Comparison of ENCODE assay signal across 8 mouse cellular contexts in genomic region chr12:84416834-84417604, GRCm38 (mm10). TPM values are rescaled to one million over a fixed set of nuclear protein-coding genes. Genes with fewer than 3 reads are reported as not detected.
DNase-seq lines count a peak whose midpoint lies in the region; ATAC-seq and TF ChIP-seq lines count a peak whose summit lies in the region.

Gene Rnf113a2 (plus strand): TSS chr12:84417196.

- H3K36me3 ChIP-seq in forebrain, postnatal 0 days (ENCODE audit: insufficient read depth): no peaks in the 10 kb centered on the region
- no peaks in the 10 kb centered on the region for H3K36me3 ChIP-seq in lung, embryonic 14.5 days (ENCODE audit: insufficient read depth)

- peak; percentile 93 for DNase-seq in ES-CJ7 (ENCODE audit: low read depth, low spot score)
- peak; percentile 84 to 85 for DNase-seq in cerebellum, adult 2 months
- DNase-seq in forebrain, postnatal 0 days: peak; percentile 97
- peak; percentile 84 for DNase-seq in heart, postnatal 4 days
- DNase-seq in layer of hippocampus, adult 8-10 months (ENCODE audit: low spot score in 2 of 2): peak; percentile 77 to 80
- peak; percentile 94 for DNase-seq in lung, embryonic 14.5 days
- peak; percentile 89 for DNase-seq in testis, postnatal 14 days (ENCODE audit: low spot score)

- peak within 1 kb of the TSS; percentile 78 for H3K4me2 ChIP-seq in forebrain, postnatal 0 days (ENCODE audit: low read depth)
- H3K4me2 ChIP-seq in lung, embryonic 14.5 days: peak within 1 kb of the TSS; percentile 85

- peak; percentile 99 for ATAC-seq in forebrain, postnatal 0 days
- ATAC-seq in lung, embryonic 14.5 days (ENCODE audit: insufficient read depth): peak; percentile 92
- ATAC-seq in neutrophil, adult 5-6 weeks (ENCODE audit: extremely low read depth, insufficient number of reproducible peaks, low FRiP score, poor library complexity, severe bottlenecking): peak; percentile 97

- H3K9ac ChIP-seq in forebrain, postnatal 0 days: peak within 1 kb of the TSS; percentile 63
- peak within 1 kb of the TSS; percentile 70 for H3K9ac ChIP-seq in lung, embryonic 14.5 days

- no peak for TF ChIP-seq CTCF in cerebellum, adult 2 months (IDR thresholded peaks at IDR 0.05; ENCODE audit: borderline replicate concordance, insufficient read depth, low read depth, low read length)
- TF ChIP-seq CTCF in forebrain, postnatal 0 days (IDR thresholded peaks at IDR 0.05; ENCODE audit: low read depth): no peak
- no peak for TF ChIP-seq CTCF in lung, embryonic 14.5 days (IDR thresholded peaks at IDR 0.05; ENCODE audit: low read depth)

- H3K9me3 ChIP-seq in forebrain, postnatal 0 days (ENCODE audit: low read length): no peaks in the 10 kb centered on the region
- H3K9me3 ChIP-seq in lung, embryonic 14.5 days (ENCODE audit: low read depth, low read length): peaks cover 5% of the 10 kb centered on the region; the same call in 1 of the 2 replicates

- H3K4me1 ChIP-seq in cerebellum, adult 2 months (ENCODE audit: control insufficient read depth, insufficient read depth, low read length): no peaks in the 10 kb centered on the region
- peaks cover 6% of the 10 kb centered on the region; the same call in 1 of the 2 replicates for H3K4me1 ChIP-seq in forebrain, postnatal 0 days (ENCODE audit: insufficient read depth)
- no peaks in the 10 kb centered on the region for H3K4me1 ChIP-seq in lung, embryonic 14.5 days (ENCODE audit: insufficient read depth)

- TF ChIP-seq POLR2A in cerebellum, adult 2 months (IDR thresholded peaks at IDR 0.05; ENCODE audit: borderline replicate concordance, insufficient read depth, low read length): peak; percentile 89

- peak within 1 kb of the TSS; percentile 37; the same call in 1 of the 2 replicates for H3K27ac ChIP-seq in cerebellum, adult 2 months (ENCODE audit: insufficient read depth, low read length)
- H3K27ac ChIP-seq in forebrain, postnatal 0 days (ENCODE audit: low read depth, low read length): peak within 1 kb of the TSS; percentile 80
- peak within 1 kb of the TSS; percentile 65; the same call in 1 of the 2 replicates for H3K27ac ChIP-seq in lung, embryonic 14.5 days (ENCODE audit: low read depth)

- 3% methylated on average over 50 of the region's 50 CpGs for WGBS in cerebellum, adult 2 months
- WGBS in forebrain, postnatal 0 days: 3% methylated on average over 50 of the region's 50 CpGs
- 3% methylated on average over 50 of the region's 50 CpGs for WGBS in lung, embryonic 14.5 days

- peak within 1 kb of the TSS; percentile 78 for H3K4me3 ChIP-seq in cerebellum, adult 2 months (replicated peaks; ENCODE audit: insufficient read depth, low read depth, low read length)
- H3K4me3 ChIP-seq in forebrain, postnatal 0 days (ENCODE audit: low read depth, low read length): peak within 1 kb of the TSS; percentile 63
- H3K4me3 ChIP-seq in lung, embryonic 14.5 days (ENCODE audit: low read depth, low read length): peak within 1 kb of the TSS; percentile 57

- H3K27me3 ChIP-seq in cerebellum, adult 2 months (ENCODE audit: control insufficient read depth, insufficient read depth, low read length): no peaks in the 10 kb centered on the region
- H3K27me3 ChIP-seq in forebrain, postnatal 0 days (ENCODE audit: insufficient read depth, low read length): no peaks in the 10 kb centered on the region
- no peaks in the 10 kb centered on the region for H3K27me3 ChIP-seq in lung, embryonic 14.5 days (ENCODE audit: insufficient read depth, low read length)

RNA-seq across cellular contexts. Expression of gene Rnf113a2, which starts in this region (rescaled TPM):
- polyA plus RNA-seq in cerebellum, adult 2 months (2012; rRNA removed): 17.6 and 20.2 TPM in 2 replicates
- total RNA-seq in forebrain, postnatal 0 days (2014; rRNA removed): 15.5 and 16.5 TPM in 2 replicates
- 20.3 and 20.4 TPM in 2 replicates for polyA plus RNA-seq in forebrain, postnatal 0 days (2015; fragmentation: Nextera tagmentation; extraction: Ambion mirVana)
- total RNA-seq in heart, postnatal 4 days (2021): 10 to 100 TPM; 11.3 to 13.5 TPM
- 10 to 100 TPM in 3 of 4 experiments, 1 to 10 TPM in 1; 9.1 to 16.9 (median 13.8) TPM for total RNA-seq in layer of hippocampus, adult 8-10 months (2022)
- 21.1 and 22.1 TPM in 2 replicates for polyA plus RNA-seq in lung, embryonic 14.5 days (2014; fragmentation: Nextera tagmentation; extraction: Ambion mirVana)
- total RNA-seq in neutrophil, adult 5-6 weeks (2017): 42.5 and 51.9 TPM in 2 replicates

Comparison
In these comparisons a context has a peak if more than half of its experiments do, and no peak if none do; other contexts are left out.
1. Peak in every context shown above with its lines: DNase-seq, ATAC-seq, H3K4me3 ChIP-seq and H3K27ac ChIP-seq.